Mouse (Mus musculus): ENCODE results near the gene Dis3.
"Not testable (repeated sequence)": the region's sequence is repeated elsewhere in the genome, so short reads cannot be mapped to it uniquely, and the experiment has no call there.

- not testable (repeated sequence) for TF ChIP-seq POLR2A (IDR thresholded peaks at IDR 0.05; ENCODE audit: insufficient read depth, low read depth, low read length); EP300 (IDR thresholded peaks at IDR 0.05; ENCODE audit: insufficient read depth, low read depth, low read length); CTCF (IDR thresholded peaks at IDR 0.05)
Measured at GRCm38 (mm10) chr14:99034851-99035250, 64.7 kb downstream of the Dis3 start.

Measured in heart, adult 2 months (tissue).